Mouse (Mus musculus): ENCODE data around the gene Ccdc70. TPM values are rescaled to one million over a fixed set of nuclear protein-coding genes. Genes with fewer than 3 reads are reported as not detected.
"Not testable (repeated sequence)": the region's sequence is repeated elsewhere in the genome, so short reads cannot be mapped to it uniquely, and the experiment has no call there.

Gene Ccdc70
- polyA plus RNA-seq (2015; fragmentation: Nextera tagmentation; extraction: Ambion mirVana): not detected in 2 replicates

- Histone ChIP-seq H3K4me1 (replicated peaks; ENCODE audit: control insufficient read depth, insufficient read depth) (no peaks in the 10 kb centered on the region), H3K4me2 (replicated peaks; ENCODE audit: low read depth) (no peak within 1 kb of the TSS), H3K27me3 (ENCODE audit: control insufficient read depth, insufficient read depth, low read length) (no peaks in the 10 kb centered on the region), H3K27ac (replicated peaks) (no peak within 1 kb of the TSS), H3K36me3 (ENCODE audit: control insufficient read depth, insufficient read depth, low read length) (no peaks in the 10 kb centered on the region), H3K9me3 (ENCODE audit: control insufficient read depth, low read length) (no peaks in the 10 kb centered on the region), H3K4me3 (ENCODE audit: low read depth, low read length) (no peak within 1 kb of the TSS), H3K9ac (ENCODE audit: low read length) (no peak within 1 kb of the TSS)
- WGBS: 65% methylated on average over 3 of the region's 3 CpGs
- no peak for DNase-seq (ENCODE audit: low spot score)
- ATAC-seq (ENCODE audit: low FRiP score, low TSS enrichment): no peak
- TF ChIP-seq EP300 (optimal IDR thresholded peaks at IDR 0.05) (no peak), CTCF (IDR thresholded peaks at IDR 0.05; ENCODE audit: low read depth) (no peak)
Observed at GRCm38 (mm10) chr8:21969475-21969874, at the start of gene Ccdc70. Gene Ccdc70 (plus strand): TSS chr8:21969775.

- H3K9ac ChIP-seq (ENCODE audit: low read length); H3K4me2 ChIP-seq (replicated peaks; ENCODE audit: low read depth); H3K9me3 ChIP-seq (ENCODE audit: control insufficient read depth, low read length); H3K4me1 ChIP-seq (replicated peaks; ENCODE audit: control insufficient read depth, insufficient read depth); ATAC-seq (ENCODE audit: low FRiP score, low TSS enrichment); H3K36me3 ChIP-seq (ENCODE audit: control insufficient read depth, insufficient read depth, low read length); H3K27ac ChIP-seq (replicated peaks); H3K27me3 ChIP-seq (ENCODE audit: control insufficient read depth, insufficient read depth, low read length); H3K4me3 ChIP-seq (ENCODE audit: low read depth, low read length); DNase-seq (ENCODE audit: low spot score): not testable (repeated sequence)
- WGBS: 82% methylated on average over 3 of the region's 3 CpGs
Observed at GRCm38 (mm10) chr8:21930754-21931153, 38.8 kb upstream of the Ccdc70 start.

DNA sequence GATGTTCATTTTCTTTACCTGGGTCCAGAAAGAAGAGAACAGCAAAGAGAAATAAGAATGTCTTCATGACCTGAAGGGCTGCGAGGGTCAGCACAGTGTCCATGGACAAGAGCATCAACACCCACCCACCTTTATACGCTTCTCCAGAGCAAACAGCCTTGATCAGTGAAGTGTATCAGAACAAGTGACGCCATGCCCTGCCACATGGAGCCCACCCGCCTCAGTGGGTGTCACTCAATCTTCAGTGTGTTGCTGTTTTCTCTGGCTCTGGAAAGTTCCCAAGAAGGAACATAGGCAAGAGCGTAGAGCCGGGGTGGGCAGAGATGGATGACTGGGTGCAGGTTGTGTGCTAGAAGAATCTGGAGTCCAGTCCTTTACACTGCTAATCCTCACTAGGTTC is 37.0 kb upstream of the Ccdc70 start, which contains the start of gene Defb15:
Gene Defb15 (minus strand): TSS at position 101 of the 400 bp plus-strand sequence.
- ATAC-seq (ENCODE audit: low FRiP score, low TSS enrichment) (no peak), DNase-seq (ENCODE audit: low spot score) (no peak)
- Histone ChIP-seq H3K9ac (ENCODE audit: low read length) (no peak within 1 kb of the TSS), H3K4me2 (replicated peaks; ENCODE audit: low read depth) (no peak within 1 kb of the TSS), H3K27ac (replicated peaks) (no peak within 1 kb of the TSS), H3K4me3 (ENCODE audit: low read depth, low read length) (no peak within 1 kb of the TSS), H3K4me1 (replicated peaks; ENCODE audit: control insufficient read depth, insufficient read depth) (no peaks in the 10 kb centered on the region), H3K27me3 (ENCODE audit: control insufficient read depth, insufficient read depth, low read length) (no peaks in the 10 kb centered on the region), H3K9me3 (ENCODE audit: control insufficient read depth, low read length) (no peaks in the 10 kb centered on the region), H3K36me3 (ENCODE audit: control insufficient read depth, insufficient read depth, low read length) (no peaks in the 10 kb centered on the region)
- 85% methylated on average over 6 of the region's 6 CpGs for WGBS
- no peak for TF ChIP-seq CTCF (IDR thresholded peaks at IDR 0.05; ENCODE audit: low read depth)
- TF ChIP-seq EP300 (optimal IDR thresholded peaks at IDR 0.05): no peak

- H3K27me3 ChIP-seq (ENCODE audit: control insufficient read depth, insufficient read depth, low read length); H3K36me3 ChIP-seq (ENCODE audit: control insufficient read depth, insufficient read depth, low read length); H3K9ac ChIP-seq (ENCODE audit: low read length); H3K4me2 ChIP-seq (replicated peaks; ENCODE audit: low read depth); H3K4me1 ChIP-seq (replicated peaks; ENCODE audit: control insufficient read depth, insufficient read depth); H3K4me3 ChIP-seq (ENCODE audit: low read depth, low read length); ATAC-seq (ENCODE audit: low FRiP score, low TSS enrichment); H3K27ac ChIP-seq (replicated peaks); DNase-seq (ENCODE audit: low spot score); H3K9me3 ChIP-seq (ENCODE audit: control insufficient read depth, low read length): not testable (repeated sequence)
- 85% methylated on average over 4 of the region's 4 CpGs for WGBS
Observed at GRCm38 (mm10) chr8:21938052-21938451, 31.5 kb upstream of the Ccdc70 start, which contains the start of gene Defb35. Gene Defb35 (plus strand): TSS chr8:21938352.

GRCm38 (mm10) chr8:21946462-21946861 is 23.1 kb upstream of the Ccdc70 start, which contains the start of gene Defb13:
Gene Defb13 (plus strand): TSS chr8:21946762.
- ATAC-seq (ENCODE audit: low FRiP score, low TSS enrichment): no peak
- DNase-seq (ENCODE audit: low spot score): no peak
- no peaks in the 10 kb centered on the region for H3K27me3 ChIP-seq (ENCODE audit: control insufficient read depth, insufficient read depth, low read length)
- H3K4me2 ChIP-seq (replicated peaks; ENCODE audit: low read depth): no peak within 1 kb of the TSS
- H3K9ac ChIP-seq (ENCODE audit: low read length): no peak within 1 kb of the TSS
- 84% methylated on average over 6 of the region's 6 CpGs for WGBS
- H3K4me3 ChIP-seq (ENCODE audit: low read depth, low read length): no peak within 1 kb of the TSS
- H3K27ac ChIP-seq (replicated peaks): no peak within 1 kb of the TSS
- H3K9me3 ChIP-seq (ENCODE audit: control insufficient read depth, low read length): no peaks in the 10 kb centered on the region
- H3K4me1 ChIP-seq (replicated peaks; ENCODE audit: control insufficient read depth, insufficient read depth): no peaks in the 10 kb centered on the region
- H3K36me3 ChIP-seq (ENCODE audit: control insufficient read depth, insufficient read depth, low read length): no peaks in the 10 kb centered on the region
- TF ChIP-seq EP300 (optimal IDR thresholded peaks at IDR 0.05) (no peak), CTCF (IDR thresholded peaks at IDR 0.05; ENCODE audit: low read depth) (no peak)

DNA sequence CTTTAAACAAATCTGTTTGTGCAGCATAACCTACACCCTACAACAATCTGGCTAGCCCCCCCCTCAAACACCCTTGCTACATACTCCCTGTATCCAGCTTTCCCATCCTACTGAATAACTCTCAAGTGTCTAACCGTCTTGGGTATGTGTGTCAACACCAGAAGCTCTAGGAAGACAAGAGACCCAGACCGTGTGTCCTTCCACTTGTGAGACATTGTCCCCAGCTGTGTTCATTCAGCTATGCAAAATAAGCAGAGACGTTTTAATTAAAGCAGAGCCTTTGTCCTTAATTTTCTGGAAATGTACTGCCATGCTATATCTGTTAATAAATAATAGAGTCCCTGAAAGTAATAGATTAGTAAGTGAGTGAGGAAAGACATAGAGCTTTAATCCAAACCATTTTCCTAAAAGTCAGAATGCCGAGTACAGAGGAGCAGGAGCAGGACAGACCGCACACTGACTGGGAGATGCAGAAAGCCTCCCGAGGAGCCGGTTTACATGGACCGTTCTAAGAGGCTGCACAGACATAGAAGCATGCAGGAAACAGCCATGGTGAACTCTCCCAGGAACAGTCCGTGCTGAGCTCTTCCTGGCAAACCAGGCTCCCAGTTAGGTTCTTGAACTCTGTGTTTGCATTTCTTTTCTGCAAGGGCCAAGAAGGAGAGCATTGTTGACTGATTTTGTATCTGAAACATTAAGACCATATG is 22.1 kb upstream of the Ccdc70 start:
- 63% methylated on average over 9 of the region's 9 CpGs for WGBS
- Histone ChIP-seq H3K4me3 (ENCODE audit: low read depth, low read length) (no peak overlapping the region), H3K36me3 (ENCODE audit: control insufficient read depth, insufficient read depth, low read length) (no peaks in the 10 kb centered on the region), H3K27me3 (ENCODE audit: control insufficient read depth, insufficient read depth, low read length) (no peaks in the 10 kb centered on the region), H3K9me3 (ENCODE audit: control insufficient read depth, low read length) (no peaks in the 10 kb centered on the region), H3K9ac (ENCODE audit: low read length) (no peak overlapping the region), H3K27ac (replicated peaks) (no peak overlapping the region), H3K4me1 (replicated peaks; ENCODE audit: control insufficient read depth, insufficient read depth) (no peaks in the 10 kb centered on the region), H3K4me2 (replicated peaks; ENCODE audit: low read depth) (no peak overlapping the region)
- TF ChIP-seq CTCF (IDR thresholded peaks at IDR 0.05; ENCODE audit: low read depth) (no peak), EP300 (optimal IDR thresholded peaks at IDR 0.05) (no peak)
- ATAC-seq (ENCODE audit: low FRiP score, low TSS enrichment): no peak
- DNase-seq (ENCODE audit: low spot score): no peak
